Comparison of ENCODE assay signal across 8 mouse cellular contexts in the genomic region with DNA sequence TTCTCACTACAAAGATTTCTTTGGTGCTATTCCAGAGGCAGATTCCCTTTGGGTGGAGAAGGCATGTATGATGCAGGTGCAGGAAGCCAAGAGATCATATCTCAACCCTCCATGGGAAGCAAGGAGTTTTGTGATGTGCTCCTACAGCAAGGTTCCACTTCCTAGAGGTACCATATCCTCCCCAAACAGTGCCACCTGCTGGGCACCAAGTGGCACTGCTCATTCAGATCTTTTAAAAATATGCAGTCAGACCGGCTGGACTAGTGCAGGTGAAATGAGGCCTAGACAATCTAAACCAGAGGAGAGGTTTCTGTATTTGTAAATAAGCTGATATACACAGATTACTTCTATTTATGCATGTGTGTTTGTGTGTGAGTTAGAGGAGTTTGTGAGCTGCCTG. TPM values are rescaled to one million over a fixed set of nuclear protein-coding genes. Genes with fewer than 3 reads are reported as not detected.
A peak's percentile ranks its signal among the peaks of the same experiment; 100 is the strongest.
DNase-seq lines count a peak whose midpoint lies in the region; ATAC-seq lines count a peak whose summit lies in the region.

No protein-coding gene starts in this region.

- DNase-seq in kidney, adult 18-20 months, result peak; percentile 33
- peak; percentile 53 for DNase-seq in NIH3T3 (ENCODE audit: low read depth)
- DNase-seq in c-Kit-positive CD71-positive TER-119-positive erythroid progenitor cells, embryonic 14.5 days (ENCODE audit: low spot score), result peak; percentile 23
- DNase-seq in kidney, postnatal 14 days, result peak; percentile 47
- peak; percentile 11 for DNase-seq in naive thymus-derived CD4-positive, alpha-beta T cell, adult 2 months (ENCODE audit: low read depth)
- DNase-seq in urinary bladder, postnatal 36 days (ENCODE audit: low spot score in 2 of 2), result no peak
- DNase-seq in thymus, postnatal 36 days, result no peak

- H3K27ac ChIP-seq in kidney, embryonic 15.5 days, result no peak overlapping the region

- WGBS in kidney, embryonic 15.5 days, result 66% methylated on average over 1 of the region's 1 CpGs

- no peak overlapping the region for H3K4me3 ChIP-seq in kidney, embryonic 15.5 days (replicated peaks)

- H3K36me3 ChIP-seq in kidney, embryonic 15.5 days, result no peaks in the 10 kb centered on the region

- H3K27me3 ChIP-seq in kidney, embryonic 15.5 days, result no peaks in the 10 kb centered on the region

- H3K9ac ChIP-seq in kidney, embryonic 15.5 days, result no peak overlapping the region

- peaks cover 8% of the 10 kb centered on the region; the same call in 1 of the 2 replicates for H3K4me1 ChIP-seq in kidney, embryonic 15.5 days

- no peaks in the 10 kb centered on the region for H3K9me3 ChIP-seq in kidney, embryonic 15.5 days (replicated peaks)

- no peak overlapping the region for H3K4me2 ChIP-seq in kidney, embryonic 15.5 days

- no peak; the same call in 1 of the 2 replicates for ATAC-seq in kidney, embryonic 15.5 days (replicated peaks; ENCODE audit: low FRiP score)

RNA-seq across cellular contexts. Expression of gene Wasf3, which starts 35.3 kb away (rescaled TPM):
- polyA plus RNA-seq in kidney, embryonic 15.5 days (2015; fragmentation: Nextera tagmentation; extraction: Ambion mirVana), result 3.2 and 3.3 TPM in 2 replicates

Comparison
In these comparisons a context has a peak if more than half of its experiments do, and no peak if none do; other contexts are left out.
1. DNase-seq: peak in kidney, adult 18-20 months (single experiment), NIH3T3 (single experiment), c-Kit-positive CD71-positive TER-119-positive erythroid progenitor cells, embryonic 14.5 days (single experiment), kidney, postnatal 14 days (single experiment) and naive thymus-derived CD4-positive, alpha-beta T cell, adult 2 months (single experiment); none in urinary bladder, postnatal 36 days (0 of 2) and thymus, postnatal 36 days (0 of 2).